Mouse (Mus musculus): ENCODE data around the gene Anp32a.

- TF ChIP-seq CTCF (IDR thresholded peaks at IDR 0.05; ENCODE audit: borderline replicate concordance, extremely low read depth, insufficient read depth, insufficient read length) (no peak), POLR2A (IDR thresholded peaks at IDR 0.05; ENCODE audit: borderline replicate concordance, extremely low read depth, insufficient read depth, insufficient read length, poor library complexity, severe bottlenecking) (no peak)
These were observed 60.5 kb downstream of the Anp32a start for GRCm38 (mm10) chr9:62401589-62401988.

Data from brain, embryonic 14.5 days (tissue).